Mouse (Mus musculus) neural tube, postnatal 0 days (tissue): ENCODE data around the gene Gm7233. TPM values are rescaled to one million over a fixed set of nuclear protein-coding genes. Genes with fewer than 3 reads are reported as not detected.

Experiments used
- polyA plus RNA-seq: library from polyadenylated mRNA; unstranded; fragments of >200 nt; fragmentation: Nextera tagmentation; extraction: Ambion mirVana; gene quantifications from 2 replicates; pipeline ENCODE4 v1.2.1, GENCODE M21; 2015

The Gm7233 gene
- polyA plus RNA-seq, result 0.13 and 0.14 TPM in 2 replicates

GRCm38 (mm10) chr14:43179567-43179966 lies at the start of gene Gm7233:
Gene Gm7233, plus strand, starts transcription at chr14:43179867.

GRCm38 (mm10) chr14:43235204-43235603 lies 55.5 kb downstream of the Gm7233 start, which contains the start of gene Gm8122:
Gene Gm8122, minus strand, starts transcription at chr14:43235304.

Other genes with a start within 250 kb of the Gm7233 start
- not detected in 2 replicates for gene Gm8082, start 186.2 kb upstream of the Gm7233 start, polyA plus RNA-seq
- gene Gm10376, start 164.2 kb upstream of the Gm7233 start, polyA plus RNA-seq, result not detected in 2 replicates
- 0.19 TPM in 1 of 2 replicates, not detected in the other for gene Gm8094, start 103.2 kb upstream of the Gm7233 start, polyA plus RNA-seq
- gene Gm8104, start 79.3 kb upstream of the Gm7233 start, polyA plus RNA-seq, result 0.52 and 0.57 TPM in 2 replicates
- gene Gm8122, start 55.4 kb downstream of the Gm7233 start, polyA plus RNA-seq, result not detected in 2 replicates
- gene Gm8126, start 78.8 kb downstream of the Gm7233 start, polyA plus RNA-seq, result not detected in 2 replicates
- not detected in 2 replicates for gene Gm9732, start 95.2 kb downstream of the Gm7233 start, polyA plus RNA-seq
- gene Gm8127, start 114.0 kb downstream of the Gm7233 start, polyA plus RNA-seq, result not detected in 2 replicates
- not detected in 2 replicates for gene 1700001F09Rik, start 167.9 kb downstream of the Gm7233 start, polyA plus RNA-seq
- not detected in 2 replicates for gene Gm8138, start 236.5 kb downstream of the Gm7233 start, polyA plus RNA-seq